Mouse (Mus musculus): ENCODE measurements around the gene Scarf2.
A peak's percentile ranks its signal among the peaks of the same experiment; 100 is the strongest.

Gene Scarf2

DNA sequence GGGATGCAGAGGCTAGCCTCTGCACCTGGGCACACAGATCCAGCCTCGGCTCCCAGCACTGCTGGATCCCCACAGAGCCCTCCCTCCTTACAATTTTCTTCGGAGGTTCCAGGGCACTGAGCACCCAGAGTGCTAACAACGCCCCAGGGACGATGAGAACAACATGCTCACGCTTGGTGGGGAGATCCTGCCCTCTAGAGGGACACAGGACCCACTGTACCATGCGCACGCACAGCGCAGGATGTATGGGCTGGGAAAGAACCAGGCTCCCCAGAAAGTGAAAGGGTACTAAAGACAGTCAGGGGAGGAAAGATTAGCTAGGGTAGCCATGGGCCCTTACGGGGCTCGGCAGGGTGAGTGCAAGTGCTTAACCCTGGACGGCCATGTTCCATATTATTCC lies 34.7 kb downstream of the Scarf2 start:
- DNase-seq (ENCODE audit: low read depth, low spot score), result no peak

- no peak for DNase-seq (ENCODE audit: low read depth, low spot score)
These were observed 35.7 kb downstream of the Scarf2 start, which contains the start of gene B830017H08Rik for GRCm38 (mm10) chr16:17832821-17833220. Gene B830017H08Rik (plus strand): TSS chr16:17833121.

DNA sequence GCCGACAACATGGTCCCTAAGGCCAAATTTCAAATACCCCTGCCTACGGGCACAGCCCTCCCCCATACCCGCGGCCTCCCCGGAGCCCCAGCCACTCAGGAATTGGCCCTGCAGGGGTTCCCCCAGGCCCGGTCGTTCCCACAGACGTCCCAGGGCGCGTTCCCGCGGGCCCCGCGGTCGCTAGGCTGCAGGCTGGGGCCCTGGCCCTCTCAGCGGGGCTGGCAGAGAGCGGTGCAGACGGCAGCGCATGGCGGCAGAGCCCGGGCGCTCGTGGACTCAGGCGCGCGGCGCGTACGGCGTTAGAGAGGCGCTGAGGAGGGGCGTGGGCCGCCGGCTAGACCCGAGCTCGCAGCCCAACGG lies 36.2 kb downstream of the Scarf2 start:
- DNase-seq (ENCODE audit: low read depth, low spot score), result no peak

DNA sequence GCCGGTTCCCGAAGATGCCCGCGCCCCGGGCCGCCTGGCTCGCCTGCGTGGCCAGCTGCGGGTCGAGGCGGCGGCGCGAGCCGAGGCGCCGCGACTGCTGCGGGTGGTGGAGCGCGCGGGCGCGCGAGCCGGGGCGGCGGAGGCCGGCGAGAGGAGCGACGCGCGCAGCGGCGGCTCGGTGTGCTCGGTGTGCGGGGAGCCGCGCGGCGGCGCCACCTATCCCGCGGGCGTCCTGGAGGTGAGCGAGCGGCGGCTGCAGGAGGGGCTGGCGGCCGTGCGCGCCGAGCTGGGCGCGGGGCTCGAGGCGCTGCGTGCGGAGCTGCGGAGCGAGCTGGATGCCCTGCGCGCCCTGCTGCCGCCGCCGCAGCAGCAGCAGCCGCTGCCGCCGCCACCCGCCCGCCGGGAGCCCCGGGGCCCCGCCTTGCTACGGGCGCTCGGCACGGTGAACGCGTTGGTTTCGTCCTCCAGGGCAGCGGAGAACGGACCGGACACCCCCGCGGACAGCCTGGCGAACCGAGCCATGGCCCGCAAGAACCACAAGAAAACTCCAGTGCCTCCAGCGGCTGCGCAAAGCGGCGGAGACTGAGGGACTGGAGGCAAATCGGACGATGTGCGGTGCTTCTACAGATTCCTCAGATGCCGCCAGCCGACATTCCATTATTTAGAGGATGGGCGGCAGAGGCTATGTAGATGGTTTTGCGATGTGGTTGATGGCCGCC lies 36.8 kb downstream of the Scarf2 start:
- no peak for DNase-seq (ENCODE audit: low read depth, low spot score)

- no peak for DNase-seq (ENCODE audit: low read depth, low spot score)
These were observed 37.5 kb downstream of the Scarf2 start for GRCm38 (mm10) chr16:17834543-17834942.

DNA sequence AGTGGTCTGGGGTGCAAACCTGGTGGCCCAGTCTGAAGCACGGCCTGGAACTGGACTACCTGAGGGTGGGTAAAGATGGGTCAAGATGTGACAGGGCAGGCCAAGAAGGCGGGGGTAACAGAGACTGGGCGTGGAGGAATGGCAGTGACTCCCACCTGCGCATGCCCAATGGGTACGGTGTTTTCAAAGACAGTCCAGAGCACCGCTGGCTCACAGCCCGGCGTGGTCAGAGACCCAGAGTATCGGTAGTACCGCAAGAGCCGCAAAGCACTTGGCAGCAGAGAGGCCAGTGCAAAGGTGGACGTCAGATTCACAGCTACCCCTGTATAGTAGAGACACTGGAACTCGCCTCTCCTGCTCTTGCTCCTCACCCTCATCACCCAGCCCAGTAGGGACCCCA lies 38.4 kb downstream of the Scarf2 start:
- no peak for DNase-seq (ENCODE audit: low read depth, low spot score)

DNA sequence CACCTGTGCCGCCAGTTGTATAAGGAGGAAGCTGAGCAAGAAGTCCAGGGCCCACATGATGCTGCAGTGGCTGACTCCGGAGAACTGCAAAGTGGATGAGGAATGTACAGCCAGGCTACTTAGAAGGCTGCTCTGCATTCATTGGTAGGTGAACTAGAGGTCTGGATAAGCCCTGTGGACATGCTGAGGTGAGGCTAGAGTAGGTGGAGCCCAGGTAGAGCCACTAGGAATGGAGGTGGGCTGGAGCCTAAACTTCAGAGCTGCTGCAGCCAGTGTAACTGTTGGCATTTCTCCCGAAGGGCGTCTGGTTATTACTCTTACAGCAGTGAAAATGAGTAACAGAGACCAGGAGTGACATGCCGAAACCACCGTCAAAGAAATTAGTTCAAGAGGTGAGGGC lies 41.0 kb downstream of the Scarf2 start, which contains the start of gene Car15:
TSS of gene Car15 (minus strand) at position 314 of the 400 bp plus-strand sequence.
- no peak for DNase-seq (ENCODE audit: low read depth, low spot score)

- no peak for DNase-seq (ENCODE audit: low read depth, low spot score)
These were observed 42.9 kb downstream of the Scarf2 start for GRCm38 (mm10) chr16:17839976-17840375.

GRCm38 (mm10) chr16:17842437-17842836 lies 45.4 kb downstream of the Scarf2 start:
- no peak for DNase-seq (ENCODE audit: low read depth, low spot score)

DNA sequence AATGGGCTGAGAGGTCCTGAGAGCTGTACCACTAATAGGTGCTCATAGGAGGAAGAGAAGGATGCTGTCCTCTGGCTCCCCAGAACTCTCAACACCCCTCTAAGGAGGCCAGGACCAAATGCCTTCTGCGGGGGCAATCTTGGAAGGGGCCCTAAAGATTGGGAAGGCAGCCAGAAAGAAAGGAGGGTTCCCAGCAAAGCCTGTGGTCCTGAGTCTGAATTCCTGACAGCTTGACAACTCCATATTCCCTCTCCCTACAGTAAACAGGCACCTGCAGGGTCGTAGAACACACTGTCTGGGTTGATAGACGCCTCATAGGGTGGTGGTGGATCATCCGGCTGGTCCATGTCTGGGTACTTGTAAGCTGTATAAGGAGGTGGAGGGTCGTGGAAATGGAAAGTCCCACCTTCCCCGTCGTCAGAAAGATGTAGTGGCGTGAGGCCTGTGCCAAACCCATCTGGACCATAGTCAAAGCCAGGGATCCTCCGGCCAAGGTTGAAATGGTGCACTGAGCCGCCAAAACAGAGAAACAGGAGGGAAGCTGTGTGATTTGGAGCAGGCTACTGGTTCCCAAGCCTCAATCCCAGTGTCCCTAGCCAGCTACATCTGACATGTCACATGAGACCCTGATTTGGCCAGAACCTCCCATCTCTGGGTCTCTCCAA lies 46.8 kb downstream of the Scarf2 start:
- no peak for DNase-seq (ENCODE audit: low read depth, low spot score)

DNA sequence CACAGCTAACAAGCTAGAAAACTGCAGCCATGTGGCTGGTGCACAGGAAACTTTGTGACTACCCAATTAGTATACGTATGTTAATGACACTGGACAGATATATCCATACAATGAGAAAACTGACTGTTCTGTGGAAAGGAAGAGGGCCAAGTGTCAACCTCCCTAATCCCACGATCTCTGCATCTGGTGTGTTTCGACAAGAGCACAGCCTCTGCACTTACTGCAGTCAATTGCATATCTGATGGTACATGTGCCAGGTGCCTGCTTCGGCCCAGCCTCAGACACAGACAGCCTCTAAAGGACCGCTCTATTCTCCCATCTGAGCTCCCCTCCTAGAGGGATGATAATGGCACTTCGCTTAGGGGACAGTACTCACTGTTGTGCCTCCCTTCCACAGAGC lies 51.3 kb downstream of the Scarf2 start:
- no peak for DNase-seq (ENCODE audit: low read depth, low spot score)

- DNase-seq (ENCODE audit: low read depth, low spot score), result peak; percentile 36
These were observed 51.8 kb downstream of the Scarf2 start for GRCm38 (mm10) chr16:17848928-17849327.

DNA sequence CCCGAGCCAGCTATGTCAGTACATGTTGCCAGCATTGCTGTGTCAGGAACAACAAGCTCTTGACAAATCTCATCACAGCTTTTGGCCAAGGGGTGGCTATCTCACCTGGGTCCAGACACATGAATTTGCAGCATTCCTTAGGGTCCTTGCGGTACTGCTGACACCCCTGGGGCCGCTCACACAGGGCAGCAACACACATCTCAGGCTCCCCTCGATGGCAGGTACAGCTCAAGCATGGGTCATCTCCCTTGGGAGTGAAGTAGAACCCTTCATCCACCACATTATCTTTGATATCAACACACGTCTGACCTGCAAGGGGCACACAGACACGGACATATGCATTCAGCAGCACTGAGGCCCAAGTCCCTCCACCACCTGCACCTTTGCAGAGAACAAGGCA lies 52.4 kb downstream of the Scarf2 start:
- DNase-seq (ENCODE audit: low read depth, low spot score), result no peak

GRCm38 (mm10) chr16:17851331-17851730 lies 54.2 kb downstream of the Scarf2 start:
- DNase-seq (ENCODE audit: low read depth, low spot score), result no peak

GRCm38 (mm10) chr16:17851860-17852259 lies 54.8 kb downstream of the Scarf2 start:
- no peak for DNase-seq (ENCODE audit: low read depth, low spot score)

- DNase-seq (ENCODE audit: low read depth, low spot score), result no peak
These were observed 56.2 kb downstream of the Scarf2 start for GRCm38 (mm10) chr16:17853263-17853662.

DNA sequence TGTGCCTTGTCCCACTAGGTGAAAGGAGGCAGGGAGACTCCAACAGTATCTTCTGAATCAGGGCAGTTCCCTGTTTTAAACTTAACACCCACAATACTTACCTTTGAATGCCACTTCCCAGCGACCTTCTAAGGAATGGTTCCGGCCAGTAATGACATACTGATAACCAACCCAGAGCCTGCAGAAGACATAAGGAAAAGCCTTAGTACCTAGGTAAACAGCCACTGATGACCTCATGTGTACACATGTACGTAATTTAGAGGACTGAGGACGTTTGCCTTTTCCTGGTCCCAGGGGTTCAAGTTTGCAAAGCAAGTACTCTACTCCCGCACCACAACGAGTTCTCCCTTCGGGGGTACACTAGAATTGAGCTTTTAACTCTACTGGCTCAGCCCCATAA lies 60.1 kb downstream of the Scarf2 start:
- no peak for DNase-seq (ENCODE audit: low read depth, low spot score)

Data from retina, adult 2 months (tissue).